Mouse (Mus musculus) MN1 (cell line): Measurements from ENCODE around the gene Pla2g16.
A peak's percentile ranks its signal among the peaks of the same experiment; 100 is the strongest.

ENCODE experiments used
- DNase-seq: peaks from one replicate; pipeline ENCODE4 v3.0.0-alpha.2; 2016; ENCODE audit warnings: low spot score

The Pla2g16 gene

GRCm38 (mm10) chr19:7613151-7613550 lies 55.9 kb downstream of the Pla2g16 start:
- DNase-seq = no peak

- no peak for DNase-seq
These were observed 59.1 kb downstream of the Pla2g16 start for GRCm38 (mm10) chr19:7616231-7616930.

- DNase-seq = no peak
These were observed 59.8 kb downstream of the Pla2g16 start for GRCm38 (mm10) chr19:7617085-7617484.

- DNase-seq = peak; percentile 49
These were observed 60.4 kb downstream of the Pla2g16 start for GRCm38 (mm10) chr19:7617696-7618095.

- DNase-seq = no peak
These were observed 75.8 kb downstream of the Pla2g16 start for GRCm38 (mm10) chr19:7633021-7633420.

- no peak for DNase-seq
These were observed 76.5 kb downstream of the Pla2g16 start for GRCm38 (mm10) chr19:7633786-7634185.
